Mouse (Mus musculus): ENCODE data around the gene Ttc5. TPM values are rescaled to one million over a fixed set of nuclear protein-coding genes. Genes with fewer than 3 reads are reported as not detected.

The Ttc5 gene
- 10 to 100 TPM; 27.2 to 32.8 TPM for total RNA-seq (2023)

DNA sequence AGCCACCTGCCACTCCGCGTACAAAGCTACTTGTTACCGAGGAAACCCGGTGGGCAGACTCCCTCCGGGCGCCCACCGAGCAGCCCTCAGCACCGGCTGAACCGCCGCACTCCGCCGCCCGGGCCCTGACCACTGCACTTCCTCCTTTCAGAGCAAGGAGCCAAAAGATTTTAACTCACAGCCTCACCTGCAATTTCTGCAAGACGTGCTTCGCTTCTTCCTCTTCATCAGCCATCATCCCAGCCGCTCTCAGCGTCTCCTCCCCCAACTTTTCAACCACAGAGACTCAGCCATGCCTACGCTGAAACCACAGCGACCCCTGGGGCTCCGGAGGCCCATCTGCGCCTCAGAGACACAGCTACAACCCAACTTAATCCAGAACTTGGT, at the start of gene Ttc5:
Gene Ttc5, minus strand, starts transcription at position 269 of the 387 bp plus-strand sequence.

DNA sequence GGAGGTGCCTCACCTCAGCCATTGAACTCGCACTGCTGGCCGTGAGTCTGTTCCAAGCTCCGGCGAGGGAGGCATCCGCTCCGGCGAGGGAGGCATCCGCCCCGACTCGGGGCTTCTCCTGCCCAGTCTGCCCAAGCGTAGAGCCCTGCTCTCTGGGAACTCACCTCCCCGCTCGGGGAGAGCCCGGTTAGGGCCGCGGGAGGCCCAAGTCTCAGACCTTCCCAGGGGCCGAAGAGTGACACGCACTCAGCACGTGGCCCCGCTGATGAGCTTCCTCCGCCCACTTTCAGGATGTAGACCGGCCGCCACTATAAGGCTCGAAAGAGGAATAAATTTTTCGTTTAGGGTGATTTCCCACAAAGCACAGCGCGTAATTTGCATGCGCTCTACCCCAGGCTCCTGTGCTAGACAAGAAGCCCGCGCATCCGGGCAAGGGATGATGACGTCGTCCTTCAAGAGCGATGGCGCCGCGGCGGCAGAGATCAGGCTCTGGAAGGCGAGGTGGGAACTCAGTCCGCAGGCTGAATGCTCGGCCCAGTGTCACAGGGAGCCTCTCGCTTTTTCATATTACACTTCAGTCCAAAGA, 22.3 kb upstream of the Ttc5 start, which contains the start of the genes Ccnb1ip1 and Parp2:
Gene Ccnb1ip1, minus strand, starts transcription at position 246 of the 586 bp plus-strand sequence.
Gene Parp2, plus strand, starts transcription at position 355 of the 586 bp plus-strand sequence.

DNA sequence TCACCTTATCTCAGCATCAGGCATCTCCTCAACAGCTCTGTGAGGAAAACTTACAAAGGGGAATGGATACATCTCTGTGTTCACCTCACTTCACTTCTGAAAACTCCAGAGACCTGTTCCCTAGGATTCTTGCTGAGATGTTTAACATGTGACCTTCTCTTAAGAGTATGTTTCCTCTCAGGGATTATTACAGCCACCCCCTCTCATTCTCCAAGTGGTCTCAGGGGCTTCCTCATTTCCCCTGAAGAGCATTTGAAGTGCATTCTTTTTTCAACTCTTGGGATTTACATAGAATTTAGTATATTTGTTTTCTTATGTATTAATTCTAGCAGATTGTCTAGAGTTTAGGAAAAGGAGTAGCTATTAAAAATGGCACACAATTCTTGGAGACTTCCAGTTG, 40.3 kb downstream of the Ttc5 start, which contains the start of gene Olfr749:
Gene Olfr749, minus strand, starts transcription at position 101 of the 400 bp plus-strand sequence.

Other genes starting within 250 kb of the Ttc5 start
- gene Olfr744, start 170.6 kb downstream of the Ttc5 start, total RNA-seq (2023), result not detected
- gene Olfr745, start 146.1 kb downstream of the Ttc5 start, total RNA-seq (2023), result not detected
- gene Olfr746, start 138.4 kb downstream of the Ttc5 start, total RNA-seq (2023), result not detected
- gene Olfr747, start 92.3 kb downstream of the Ttc5 start, total RNA-seq (2023), result not detected
- not detected for gene Olfr748, start 78.1 kb downstream of the Ttc5 start, total RNA-seq (2023)
- gene Olfr749, start 40.4 kb downstream of the Ttc5 start, total RNA-seq (2023), result not detected
- under 1 TPM in 1 of 2 experiments, not detected in 1; 0.26 TPM for gene Ccnb1ip1, start 22.2 kb upstream of the Ttc5 start, total RNA-seq (2023)
- gene Parp2, start 22.3 kb upstream of the Ttc5 start, total RNA-seq (2023), result 10 to 100 TPM; 24.4 to 28.5 TPM
- 10 to 100 TPM; 49.5 to 58.5 TPM for gene Tep1, start 85.0 kb upstream of the Ttc5 start, total RNA-seq (2023)
- under 1 TPM; 0.13 to 0.33 TPM for gene Klhl33, start 112.0 kb upstream of the Ttc5 start, total RNA-seq (2023)
- gene Osgep, start 139.4 kb upstream of the Ttc5 start, total RNA-seq (2023), result 10 to 100 TPM; 22.8 to 27.0 TPM
- gene Apex1, start 139.4 kb upstream of the Ttc5 start, total RNA-seq (2023), result 10 to 100 TPM; 16.0 to 20.1 TPM
- gene Pip4p1, start 145.3 kb upstream of the Ttc5 start, total RNA-seq (2023), result 10 to 100 TPM; 53.6 to 56.3 TPM
- 100 to 1,000 TPM in 1 of 2 experiments, 10 to 100 TPM in 1; 77.0 to 104 TPM for gene Pnp, start 145.6 kb upstream of the Ttc5 start, total RNA-seq (2023)
- gene Gm49342, start 159.0 kb upstream of the Ttc5 start, total RNA-seq (2023), result 10 to 100 TPM; 91.1 to 96.2 TPM
- 10 to 100 TPM in 1 of 2 experiments, 1 to 10 TPM in 1; 9.1 to 11.8 TPM for gene Pnp2, start 170.5 kb upstream of the Ttc5 start, total RNA-seq (2023)
- gene Rnase10, start 222.2 kb upstream of the Ttc5 start, total RNA-seq (2023), result not detected